Mouse (Mus musculus) left cerebral cortex, postnatal 36 days (tissue): Measurements from ENCODE around the gene Sox5. TPM values are rescaled to one million over a fixed set of nuclear protein-coding genes. Genes with fewer than 3 reads are reported as not detected.
"Not testable (repeated sequence)": the region's sequence is repeated elsewhere in the genome, so short reads cannot be mapped to it uniquely, and the experiment has no call there.

Experiments used
- DNase-seq, 2 experiments: peaks; one replicate each; pipeline ENCODE4 v3.0.0; 2021 to 2022; ENCODE audit warnings: low spot score in 2 of 2, mixed read lengths in 1 of 2
- intact Hi-C: fragments of 180-260 bp; cut with DNase I; formaldehyde crosslinking; loops from one replicate; pipeline ENCODE4 v1.15.1; 2025
- total RNA-seq, 2 experiments: library from RNA; stranded (reverse); gene quantifications; 2 replicates each; pipeline ENCODE4 v1.2.3; 2021

Sox5 gene
- total RNA-seq, 2 experiments from 2014 or later: 52.1 to 57.9 TPM

DNA sequence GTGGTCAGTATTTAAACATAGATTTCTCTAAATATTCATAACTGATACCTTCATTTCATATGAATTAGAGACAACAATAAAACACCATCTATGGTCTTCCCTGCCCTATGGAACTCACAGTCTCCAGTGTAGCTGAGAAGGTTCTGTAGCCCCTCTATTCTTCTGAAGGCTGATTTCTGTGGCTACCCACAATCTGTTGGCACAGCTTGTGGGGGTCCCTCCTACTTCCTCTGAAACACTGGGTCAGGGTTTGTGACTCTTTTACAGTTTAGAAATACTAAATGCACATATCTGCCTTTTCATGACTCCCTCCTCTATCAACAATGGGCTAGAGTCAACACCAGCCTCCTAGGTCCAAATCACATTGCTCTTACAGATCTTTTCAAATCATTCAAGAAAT lies 461.4 kb downstream of the Sox5 start:
- DNase-seq: no peak
- intact Hi-C loops: no loop called here

DNA sequence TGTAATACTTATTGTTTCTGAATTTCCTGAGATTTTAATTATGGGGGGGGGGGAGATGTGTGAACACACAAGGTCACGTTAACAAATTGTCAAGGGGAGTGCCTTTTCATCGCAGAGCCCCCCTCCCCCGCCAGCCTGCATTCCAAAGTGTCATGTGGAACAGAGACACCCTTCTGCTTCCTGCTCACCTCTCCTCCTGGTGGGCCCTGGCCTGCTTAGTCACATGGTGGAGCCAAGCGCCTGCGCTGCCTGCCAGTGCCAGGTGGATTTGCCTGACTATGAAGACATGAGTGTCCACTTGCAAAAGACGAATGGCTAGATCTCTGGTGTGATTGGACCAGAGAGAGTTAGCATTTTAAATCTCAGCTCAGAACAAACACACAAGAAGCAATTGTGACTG lies 462.1 kb downstream of the Sox5 start:
- intact Hi-C loops: no loop called here
- no peak for DNase-seq

DNA sequence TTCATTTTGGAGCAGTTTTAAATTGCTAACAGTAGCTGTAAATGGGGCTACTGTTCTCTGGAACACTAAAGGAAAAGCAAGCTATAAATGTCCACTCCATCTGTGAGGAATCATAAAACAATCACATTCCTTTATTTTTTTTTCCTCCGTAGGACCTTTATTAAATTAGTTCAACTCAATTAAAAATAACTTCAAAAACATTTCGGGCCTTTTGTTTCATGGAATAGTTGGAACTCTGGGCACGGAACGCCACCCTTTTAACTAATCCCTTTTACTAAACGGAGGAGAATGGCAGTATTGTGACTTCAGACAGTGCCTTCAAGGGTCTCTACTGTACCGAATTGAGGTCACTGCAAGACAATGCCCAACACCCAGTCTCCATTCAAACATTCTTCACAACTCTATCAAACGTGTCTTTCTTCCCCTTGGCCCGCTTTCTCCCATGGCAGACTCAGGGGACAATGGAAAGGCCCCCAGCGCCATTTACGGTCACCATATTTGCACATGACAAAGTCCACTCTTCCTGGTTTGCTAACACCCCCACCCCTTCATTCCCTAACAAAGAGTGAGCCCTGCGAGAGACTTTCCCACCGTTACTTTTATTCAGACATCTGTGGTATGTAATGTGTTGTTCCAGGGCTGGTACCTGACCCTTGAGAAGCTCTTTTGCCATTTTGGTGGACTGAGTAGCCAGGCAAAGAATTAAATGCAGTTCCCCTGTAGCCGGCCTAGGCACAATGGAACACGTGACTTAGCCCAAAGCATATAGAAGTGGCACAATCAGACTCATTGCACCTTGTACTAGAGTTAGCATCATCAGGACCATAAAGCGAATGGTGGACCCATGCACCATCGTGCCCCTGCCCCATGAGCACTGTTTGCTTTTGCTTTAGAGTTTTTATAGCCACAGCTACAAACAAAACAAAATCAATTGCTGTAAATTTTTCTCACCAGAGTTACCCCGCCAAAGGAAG lies 468.7 kb downstream of the Sox5 start:
- intact Hi-C loops: no loop called here
- no peak for DNase-seq

DNA sequence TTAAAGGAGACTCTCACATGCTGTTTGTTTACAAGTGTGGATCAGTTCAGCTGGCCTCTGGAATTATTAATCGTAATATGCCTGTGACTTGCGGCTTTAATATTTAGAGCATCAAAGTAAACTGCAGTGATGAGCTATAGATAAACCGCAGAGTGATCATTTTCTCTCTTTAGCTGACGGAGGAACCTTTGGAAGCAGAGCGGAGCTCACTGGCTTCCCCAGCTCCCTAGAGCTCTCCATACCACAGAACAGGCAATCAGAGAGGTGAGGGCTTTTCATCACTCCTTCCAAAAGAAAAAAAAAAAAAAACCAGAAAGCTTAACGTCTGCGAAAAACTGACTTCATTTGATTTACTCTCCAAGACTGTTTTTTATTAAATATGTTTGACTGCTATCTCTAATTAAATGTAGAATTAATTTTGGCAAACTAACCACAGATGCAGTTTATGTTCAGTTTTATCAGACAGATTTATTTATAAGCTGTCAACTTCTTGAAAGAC lies 469.4 kb downstream of the Sox5 start:
- intact Hi-C loops: no loop called here

DNA sequence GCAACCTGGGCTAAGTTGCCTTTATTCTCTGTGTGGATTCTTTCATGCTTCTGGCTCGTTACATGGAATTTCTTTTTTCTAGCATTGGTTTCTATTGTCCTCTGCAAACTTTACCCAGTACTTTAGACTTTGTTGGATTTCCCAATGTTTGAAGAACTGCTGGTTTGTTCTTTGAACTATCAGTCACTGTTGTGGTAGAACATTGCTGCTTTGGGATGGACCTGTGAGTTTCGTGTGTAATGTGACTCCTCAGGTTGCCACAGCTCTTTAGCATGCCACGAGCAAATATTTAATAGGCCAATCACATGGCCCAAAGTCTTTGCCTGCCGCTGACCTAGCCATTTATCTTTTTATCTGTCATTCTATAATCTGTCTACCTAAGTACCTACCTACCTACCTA lies 470.0 kb downstream of the Sox5 start:
- no peak for DNase-seq
- intact Hi-C loops: no loop called here

More for the DNA sequence above, 469.4 kb downstream of the Sox5 start:
- no peak for DNase-seq

DNA sequence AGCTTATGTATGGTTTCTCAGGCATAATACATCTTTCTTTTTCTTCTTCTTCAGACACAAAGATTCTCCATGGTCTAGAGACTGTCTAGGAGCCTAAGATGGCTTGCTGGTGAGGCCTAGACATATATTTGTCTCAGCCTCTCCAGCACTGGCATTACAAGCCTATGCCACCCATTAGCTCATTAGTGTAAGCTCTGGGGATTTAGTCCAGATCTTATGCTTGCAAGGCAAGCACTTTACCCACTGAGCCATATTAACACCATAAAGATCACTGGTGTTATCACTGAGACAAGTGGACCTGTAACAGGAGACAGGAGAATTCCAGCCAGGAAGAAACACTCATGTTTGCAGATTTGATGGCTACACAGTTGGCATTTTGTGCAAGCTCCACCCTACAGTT lies 472.6 kb downstream of the Sox5 start:
- no peak for DNase-seq
- intact Hi-C loops: no loop called here

DNA sequence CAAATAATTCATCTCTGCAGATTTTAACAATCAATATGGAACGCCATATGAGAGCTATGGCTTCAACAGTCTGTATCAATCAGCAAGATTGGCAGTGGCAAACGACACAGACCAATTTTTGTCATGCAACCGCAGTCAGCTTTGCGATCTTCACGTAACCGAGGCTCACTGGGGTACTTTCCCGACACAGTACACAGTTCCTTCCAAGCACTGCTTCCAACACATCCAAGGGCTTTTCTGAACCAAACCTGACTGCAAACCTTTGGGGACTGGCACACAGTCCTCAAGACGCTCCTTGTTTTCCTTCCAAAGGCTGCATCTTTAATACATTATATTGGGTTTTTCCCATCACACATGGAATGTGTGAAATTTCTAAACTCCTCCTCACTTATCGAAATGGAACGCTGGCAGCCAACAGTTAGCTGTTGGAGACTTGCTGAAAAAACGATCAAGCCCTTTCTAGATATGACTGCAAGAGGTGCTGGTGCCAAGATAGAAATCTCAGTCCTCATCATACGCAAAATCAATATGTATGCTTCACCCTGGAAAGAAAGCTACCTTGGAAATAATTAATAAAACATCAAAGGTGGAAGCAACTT lies 474.1 kb downstream of the Sox5 start:
- no peak for DNase-seq
- intact Hi-C loops: no loop called here

DNA sequence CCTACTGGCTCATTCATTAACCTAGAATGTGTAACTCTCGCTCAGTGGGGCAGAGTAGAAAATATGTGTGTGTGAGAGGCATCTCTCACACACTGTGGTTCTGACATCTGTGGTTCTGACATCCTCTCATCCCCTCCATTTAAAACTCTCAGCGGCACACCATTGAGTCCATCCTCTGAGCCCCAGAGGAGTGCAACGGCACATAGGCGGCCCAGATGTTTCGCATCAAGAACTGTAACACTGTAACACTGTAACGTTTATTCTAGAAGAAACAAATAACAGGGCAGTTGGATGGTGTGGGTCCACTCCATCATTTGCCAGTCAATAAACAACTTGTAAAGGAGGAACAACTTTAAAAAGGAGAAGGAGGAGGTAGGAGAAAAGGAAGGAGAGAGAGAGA lies 479.0 kb downstream of the Sox5 start:
- no peak for DNase-seq
- intact Hi-C loops: no loop called here

DNA sequence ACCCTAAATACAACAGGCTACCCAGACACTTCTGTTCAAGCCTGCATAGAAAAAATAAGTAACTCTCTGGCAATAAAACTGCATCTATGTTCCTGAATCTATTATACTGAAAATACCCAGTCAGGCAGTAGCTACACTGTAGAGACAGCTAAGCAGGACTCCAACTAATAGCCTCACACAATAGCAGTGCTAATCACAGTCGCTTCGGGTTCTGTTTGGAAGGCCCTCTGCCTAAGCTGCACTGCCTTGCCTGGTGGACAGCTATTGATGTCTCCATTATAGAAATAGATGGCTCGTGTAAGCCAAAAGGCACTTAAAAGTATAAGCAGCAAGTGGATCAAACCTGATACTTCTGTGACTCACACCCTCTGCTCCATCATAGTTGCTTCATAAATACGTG lies 480.7 kb downstream of the Sox5 start:
- DNase-seq: no peak
- intact Hi-C loops: no loop called here

DNA sequence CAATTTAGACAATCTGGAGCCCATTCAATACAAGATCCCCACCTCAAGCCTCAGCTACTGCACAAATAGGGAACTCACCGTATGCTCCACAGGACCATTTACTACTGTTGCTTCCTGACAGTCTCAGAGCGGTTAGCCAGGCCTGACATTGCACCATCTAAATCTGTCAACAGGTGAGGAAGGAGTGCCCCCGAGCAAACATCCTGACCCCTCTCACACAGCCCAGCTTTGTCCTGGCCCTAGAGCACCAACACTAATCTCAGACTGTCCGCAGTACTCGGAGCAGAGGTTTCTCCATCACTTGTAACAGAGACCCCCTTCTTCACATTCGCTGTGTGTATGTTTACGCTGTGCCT lies 482.3 kb downstream of the Sox5 start:
- intact Hi-C loops: no loop called here
- DNase-seq: no peak

DNA sequence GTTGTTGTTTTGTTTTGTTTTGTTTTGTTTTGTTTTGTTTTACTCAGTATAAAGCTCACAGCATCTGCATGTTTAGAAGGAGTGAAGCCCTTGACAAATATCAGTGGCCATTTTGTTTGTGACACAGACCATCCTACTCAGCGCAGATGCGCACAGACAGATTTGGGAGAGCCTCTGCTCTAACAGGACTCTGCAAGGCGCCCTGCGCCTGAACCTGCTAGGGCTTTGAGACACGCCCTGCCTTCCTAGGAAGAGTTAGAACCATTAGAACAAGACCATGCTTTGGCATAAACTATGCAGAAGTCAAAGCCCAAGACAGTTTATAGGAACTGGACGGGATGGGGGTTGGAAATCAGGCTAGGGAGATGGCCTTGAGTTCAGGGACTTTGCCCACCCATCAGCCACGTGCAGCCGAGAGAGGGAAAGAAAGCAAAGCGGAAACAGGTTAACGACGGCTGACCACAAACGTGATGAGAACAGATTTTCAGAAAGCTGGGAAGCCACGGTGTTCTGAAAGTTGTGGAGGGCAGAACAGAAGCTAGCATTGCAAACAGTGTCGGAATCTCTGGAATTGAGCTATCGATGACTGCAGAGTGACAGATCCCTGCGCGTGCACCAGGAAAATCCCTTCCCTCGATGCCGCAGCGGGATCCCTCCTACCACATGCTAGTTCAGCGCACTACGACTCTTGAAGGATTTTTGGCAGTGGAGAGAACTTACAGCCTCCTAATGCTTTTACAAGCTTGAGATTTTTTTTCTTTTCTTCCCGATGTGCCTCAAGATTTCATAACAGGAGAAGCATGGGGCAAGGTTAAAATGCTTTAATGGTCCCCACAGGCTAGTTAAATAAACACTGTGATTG lies 482.9 kb downstream of the Sox5 start:
- no peak for DNase-seq
- intact Hi-C loops: no loop called here

DNA sequence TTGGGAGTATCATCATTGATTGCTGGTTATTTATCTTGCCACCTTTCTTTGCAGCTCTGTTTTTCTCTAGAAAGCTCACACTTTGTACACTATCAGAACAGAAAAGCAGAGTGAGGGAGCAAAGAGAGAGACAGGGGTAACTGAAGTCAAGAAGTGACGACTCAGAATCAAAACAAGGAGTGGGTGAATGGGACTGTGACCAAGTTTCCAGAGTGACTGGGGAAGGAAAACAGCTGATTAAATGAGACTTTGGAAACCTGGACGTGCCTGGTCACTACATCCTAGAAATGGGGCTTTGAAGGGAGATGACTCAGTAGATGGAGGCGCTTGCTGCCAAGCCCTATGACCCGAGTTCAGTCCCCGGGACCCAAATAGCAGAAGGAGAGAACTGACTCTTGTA lies 483.9 kb downstream of the Sox5 start:
- intact Hi-C loops: no loop called here
- no peak for DNase-seq

DNA sequence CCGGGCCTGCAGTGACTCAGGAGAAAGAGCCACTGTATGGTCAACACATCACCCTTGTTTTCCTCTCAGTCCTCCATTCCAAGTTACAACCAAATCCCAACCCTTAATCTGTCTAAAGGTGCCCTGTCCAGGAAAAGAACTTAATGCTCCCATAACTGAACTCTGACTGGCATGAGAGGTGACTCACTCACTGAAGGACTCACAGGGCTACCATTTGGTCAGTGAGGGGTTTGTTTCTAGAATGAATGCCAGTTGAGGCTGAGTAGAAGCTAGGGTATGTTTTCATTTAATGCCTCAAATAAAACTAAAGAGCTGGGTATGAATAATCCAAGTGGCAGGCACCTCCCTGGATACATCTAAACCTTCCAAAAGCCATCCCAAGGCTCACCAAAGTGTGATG lies 484.6 kb downstream of the Sox5 start:
- no peak for DNase-seq
- intact Hi-C loops: no loop called here

DNA sequence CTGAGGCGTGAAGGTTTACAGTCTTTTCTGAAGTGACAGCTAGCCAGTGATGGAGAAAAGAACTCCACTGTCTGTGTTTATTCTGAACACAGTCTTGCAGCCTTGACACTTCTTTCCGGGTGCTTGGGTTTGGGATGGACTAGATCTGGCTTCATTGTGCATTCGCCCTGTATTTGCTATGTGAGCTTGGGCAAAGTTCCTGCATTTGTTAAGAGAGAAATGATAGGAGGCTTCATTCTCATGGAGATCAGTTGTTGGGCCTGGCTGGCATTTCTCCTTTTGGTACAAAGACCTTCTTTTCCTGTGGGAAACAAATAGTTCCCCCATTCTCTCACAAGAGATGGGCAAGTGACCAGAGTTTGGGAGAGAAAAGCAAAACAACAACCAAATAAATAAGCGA lies 490.3 kb downstream of the Sox5 start:
- DNase-seq: no peak
- intact Hi-C loops: no loop called here

DNA sequence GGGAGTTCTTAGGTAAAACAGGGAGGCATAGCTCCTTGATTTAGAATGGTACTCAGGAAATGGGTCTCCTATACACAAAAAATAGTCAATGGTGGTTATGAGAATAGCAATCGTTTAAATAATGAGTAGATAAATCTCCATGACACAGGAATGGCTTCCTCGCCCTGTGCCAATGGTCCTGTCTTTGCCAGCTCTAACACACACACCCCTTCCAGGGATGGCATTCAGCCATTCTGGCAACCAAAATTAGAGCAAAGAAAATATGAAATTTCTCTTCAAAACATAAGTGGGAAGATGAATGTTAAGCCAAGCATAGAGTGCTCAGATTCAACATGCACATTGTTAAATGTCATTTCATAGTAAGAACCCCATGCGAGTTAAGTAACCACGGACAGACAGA lies 495.7 kb downstream of the Sox5 start:
- no peak for DNase-seq
- intact Hi-C loops: no loop called here

DNA sequence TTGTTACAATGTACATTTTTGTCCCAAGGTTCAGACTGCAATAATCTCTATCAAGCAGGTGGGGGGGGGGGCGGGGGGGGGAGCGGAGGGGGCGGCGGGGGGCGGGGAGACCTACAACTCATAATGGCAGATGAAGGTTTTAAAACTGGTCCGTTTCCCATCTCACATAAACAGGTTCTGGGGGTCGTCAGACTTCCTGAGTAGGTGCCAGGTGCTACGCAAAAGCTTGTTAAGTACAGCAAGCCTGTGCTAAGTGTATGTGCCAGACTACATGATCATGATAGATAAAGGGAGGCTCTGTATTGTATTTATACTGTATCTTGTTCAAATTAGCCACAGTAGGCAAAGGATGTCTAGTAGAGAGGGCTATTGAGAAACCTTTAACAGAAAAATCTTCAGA lies 498.6 kb downstream of the Sox5 start:
- no peak for DNase-seq
- intact Hi-C loops: no loop called here

DNA sequence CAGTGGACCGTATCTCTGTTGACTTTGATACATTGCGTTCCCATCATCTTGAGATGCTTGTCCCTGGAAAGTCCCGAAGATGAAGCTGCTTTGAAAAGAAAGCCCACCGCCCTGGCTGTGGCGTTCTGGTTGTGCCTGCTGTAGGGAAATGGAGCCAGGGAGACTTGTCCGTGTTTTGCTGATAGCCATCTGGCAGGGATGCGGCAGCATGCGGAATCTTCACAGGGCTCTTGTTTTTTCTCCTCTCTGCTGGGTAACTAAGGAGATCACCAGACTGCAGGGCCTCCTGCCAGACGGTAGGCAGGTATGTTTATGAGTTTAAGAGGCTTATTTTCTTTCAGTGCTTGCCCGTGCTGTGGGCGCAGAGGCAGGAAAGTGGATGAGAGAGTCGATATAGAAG lies 499.0 kb downstream of the Sox5 start:
- intact Hi-C loops: no loop called here
- peak; percentile 33 to 38 for DNase-seq

DNA sequence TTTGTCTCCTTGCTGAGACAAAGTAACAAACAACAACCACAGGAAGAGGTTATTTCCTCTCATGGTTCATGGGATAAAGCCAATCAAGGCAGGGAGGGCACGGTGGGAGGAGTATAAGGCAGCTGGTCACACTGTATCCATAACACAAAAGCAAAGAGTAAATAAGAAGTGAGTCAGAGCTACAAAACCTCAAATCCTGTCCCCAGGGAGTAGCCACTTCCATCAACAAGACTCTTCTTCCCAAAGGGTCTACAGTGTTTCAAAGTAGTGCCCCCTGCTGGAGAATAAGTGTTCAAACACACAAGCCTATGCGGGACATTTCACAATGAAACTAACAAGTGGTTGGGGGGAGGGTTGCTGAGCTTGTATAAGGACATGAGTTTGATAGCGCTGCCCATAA lies 500.1 kb downstream of the Sox5 start:
- DNase-seq: no peak
- intact Hi-C loops: no loop called here

DNA sequence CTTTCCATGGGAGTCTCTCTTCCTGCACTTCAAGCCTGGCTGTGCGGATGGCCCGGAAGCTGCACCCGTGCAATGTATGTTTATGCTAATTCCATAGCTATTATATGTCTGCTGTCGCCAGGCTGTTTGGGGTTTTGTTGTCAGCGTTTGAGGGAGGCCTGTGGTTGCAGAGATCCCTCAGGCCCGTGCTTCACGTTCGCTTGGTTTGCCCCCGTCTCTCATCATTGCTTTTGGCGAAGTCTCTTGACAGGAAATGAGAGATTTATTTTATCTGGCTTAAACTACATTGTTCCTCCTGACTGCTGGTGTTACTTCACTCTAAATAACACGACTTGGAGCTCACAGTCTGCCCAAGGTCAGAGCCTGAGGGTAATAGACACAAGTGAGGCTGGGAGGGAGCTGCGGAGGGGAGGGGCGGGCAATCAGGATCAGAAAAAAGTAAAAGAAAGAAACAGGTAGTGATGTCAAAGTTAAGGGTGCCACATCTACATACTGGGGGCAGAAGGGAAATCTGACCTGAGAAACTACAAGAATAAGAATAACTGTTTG lies 503.2 kb downstream of the Sox5 start:
- intact Hi-C loops: no loop called here
- DNase-seq: no peak

DNA sequence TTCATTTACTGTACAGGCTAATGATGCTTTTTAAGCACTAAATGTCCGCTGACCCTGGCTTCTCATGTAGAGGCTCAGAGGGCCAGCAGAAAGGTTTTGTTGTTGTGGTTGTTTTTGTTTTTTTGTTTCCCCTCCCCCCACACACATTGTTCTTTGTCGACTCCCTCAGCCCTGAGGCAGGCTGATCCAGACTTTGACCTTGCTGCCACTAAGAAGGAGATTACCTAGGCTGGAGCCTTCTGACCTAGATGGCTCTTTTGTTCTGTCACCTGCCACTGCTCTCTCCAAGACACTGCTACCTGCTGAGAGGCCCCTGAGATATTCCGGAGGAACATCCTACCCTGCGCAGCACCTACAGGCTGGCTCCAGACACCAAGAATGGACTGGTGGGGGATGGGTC lies 508.4 kb downstream of the Sox5 start:
- intact Hi-C loops, DNase-seq: not testable (repeated sequence)
